Mouse (Mus musculus): ENCODE data around the gene Sptlc3. TPM values are rescaled to one million over a fixed set of nuclear protein-coding genes. Genes with fewer than 3 reads are reported as not detected.
A peak's percentile ranks its signal among the peaks of the same experiment; 100 is the strongest.

Gene Sptlc3
- total RNA-seq, 2 experiments from 2014 or later, result not detected

DNA sequence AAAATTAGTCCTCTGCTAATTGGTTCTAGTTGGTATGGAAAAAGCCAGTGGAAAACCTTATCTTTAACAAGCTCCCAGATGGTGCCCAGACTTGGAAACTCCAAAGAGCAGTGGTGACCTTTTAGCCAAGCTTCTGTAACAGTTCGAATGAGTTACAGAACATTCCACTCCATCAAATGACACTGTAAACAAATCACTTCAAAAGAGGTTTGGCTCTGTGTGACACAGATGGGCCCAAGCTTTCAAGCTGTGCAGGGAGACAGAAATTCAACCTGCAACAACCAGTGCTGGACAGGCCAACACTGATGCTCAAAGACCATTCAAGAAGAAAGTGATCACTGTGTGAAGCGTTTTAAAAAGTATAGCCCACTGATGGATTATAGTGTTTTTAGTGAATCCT is 144.1 kb downstream of the Sptlc3 start:
- no peak for DNase-seq

DNA sequence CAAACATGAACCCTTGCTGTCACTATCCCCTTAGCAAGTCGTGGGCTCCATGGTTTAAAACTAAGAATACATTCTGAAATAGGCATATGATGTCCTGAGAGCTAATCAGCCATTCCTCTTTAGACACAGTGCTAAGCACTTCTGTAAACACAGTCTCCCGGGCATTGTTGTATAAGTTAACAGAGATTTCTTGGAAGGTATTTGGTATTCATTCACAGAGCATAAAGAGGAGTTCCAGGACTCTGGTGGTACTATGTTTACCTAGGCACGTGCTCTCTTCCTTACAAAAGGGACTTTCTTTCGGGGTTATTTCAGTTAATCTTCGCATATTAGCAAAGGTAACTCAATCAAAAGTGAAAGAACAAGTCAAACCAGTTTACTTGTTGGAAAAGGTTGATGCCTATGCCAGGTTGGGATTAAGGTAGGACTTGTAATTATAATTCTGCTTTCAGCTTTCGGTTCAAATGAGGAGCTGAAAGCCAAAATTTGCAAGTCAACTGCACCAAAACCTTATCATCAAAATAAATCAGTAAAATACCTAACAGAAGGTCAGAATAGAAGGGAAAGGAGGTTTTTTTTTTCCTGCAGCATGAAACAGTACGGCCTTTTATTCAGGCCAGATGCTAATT is 148.2 kb downstream of the Sptlc3 start:
- DNase-seq, result no peak

DNA sequence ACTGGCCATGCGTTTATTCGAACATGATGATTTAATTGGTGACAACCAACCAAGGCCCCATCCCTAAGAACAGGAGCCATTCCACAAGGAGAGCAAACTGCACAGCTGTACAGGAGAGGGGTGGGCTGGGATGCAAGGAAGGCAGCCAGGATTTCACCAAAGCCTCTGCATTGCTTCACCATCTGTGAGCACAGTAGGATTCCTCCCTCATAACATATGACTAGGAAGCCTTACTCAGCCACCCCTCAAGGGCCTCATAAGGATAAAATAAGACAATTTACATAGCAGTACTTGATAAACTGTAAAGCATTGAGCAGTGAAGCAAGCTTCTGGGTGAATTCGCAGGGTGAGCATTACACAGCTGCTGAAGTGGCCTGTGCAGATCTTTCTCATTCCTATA is 155.8 kb downstream of the Sptlc3 start:
- DNase-seq, result no peak

DNA sequence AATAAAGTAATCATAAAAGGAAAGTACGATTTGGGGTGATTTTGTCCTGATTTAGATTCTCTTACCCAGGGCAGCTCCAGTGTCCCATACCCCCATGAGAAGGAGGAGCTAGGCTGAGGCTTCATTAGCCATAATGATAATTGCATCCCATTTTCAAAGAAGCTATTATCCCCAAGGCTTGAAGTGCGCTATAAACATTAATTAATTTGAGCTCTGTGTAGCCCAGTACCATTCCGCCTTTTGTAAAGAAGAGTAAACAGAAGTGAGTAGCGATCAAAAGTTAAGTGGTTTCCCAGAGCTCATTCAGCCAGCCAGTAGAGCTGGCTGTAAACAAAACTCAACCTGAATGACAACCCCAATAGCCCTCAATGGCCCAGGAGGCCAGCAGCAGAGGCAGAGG is 163.0 kb downstream of the Sptlc3 start:
- no peak for DNase-seq

DNA sequence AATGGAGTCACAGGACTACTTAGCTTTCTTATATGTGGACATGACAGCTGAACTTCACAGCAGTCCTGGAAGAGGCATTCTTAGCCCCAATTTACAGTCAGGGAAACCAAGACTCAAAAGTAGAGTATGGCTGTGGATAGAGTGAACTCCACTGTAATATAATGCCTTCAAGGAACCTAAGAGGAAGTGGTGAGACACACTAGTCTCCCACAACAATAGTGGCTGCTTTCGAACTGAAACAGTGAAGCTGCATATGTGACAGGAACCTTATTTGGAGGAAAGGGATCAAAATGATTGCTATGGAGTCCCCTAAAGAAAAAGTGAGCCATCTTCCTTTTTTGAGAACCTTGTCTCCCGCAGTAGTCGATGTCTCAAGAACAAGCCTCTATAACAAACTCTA is 178.1 kb downstream of the Sptlc3 start:
- no peak for DNase-seq

DNA sequence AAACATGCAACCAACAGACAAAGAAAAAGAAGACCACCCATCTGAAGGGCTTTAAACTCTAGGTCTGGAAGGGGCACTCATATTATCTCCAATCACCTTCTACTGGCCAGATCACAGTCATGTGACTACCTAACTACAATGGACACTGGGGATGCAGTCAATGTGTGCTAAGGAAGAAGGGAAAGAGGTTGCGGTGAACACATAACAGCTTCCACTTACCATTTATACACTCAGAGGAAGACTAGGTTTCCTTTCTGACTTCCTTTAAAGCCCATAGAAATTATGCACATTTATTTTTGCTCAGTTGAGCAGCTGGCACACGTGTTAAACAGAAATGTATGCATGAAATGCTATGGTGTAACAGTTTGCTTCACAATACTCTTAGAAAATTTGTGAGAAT is 178.7 kb downstream of the Sptlc3 start:
- no peak for DNase-seq

DNA sequence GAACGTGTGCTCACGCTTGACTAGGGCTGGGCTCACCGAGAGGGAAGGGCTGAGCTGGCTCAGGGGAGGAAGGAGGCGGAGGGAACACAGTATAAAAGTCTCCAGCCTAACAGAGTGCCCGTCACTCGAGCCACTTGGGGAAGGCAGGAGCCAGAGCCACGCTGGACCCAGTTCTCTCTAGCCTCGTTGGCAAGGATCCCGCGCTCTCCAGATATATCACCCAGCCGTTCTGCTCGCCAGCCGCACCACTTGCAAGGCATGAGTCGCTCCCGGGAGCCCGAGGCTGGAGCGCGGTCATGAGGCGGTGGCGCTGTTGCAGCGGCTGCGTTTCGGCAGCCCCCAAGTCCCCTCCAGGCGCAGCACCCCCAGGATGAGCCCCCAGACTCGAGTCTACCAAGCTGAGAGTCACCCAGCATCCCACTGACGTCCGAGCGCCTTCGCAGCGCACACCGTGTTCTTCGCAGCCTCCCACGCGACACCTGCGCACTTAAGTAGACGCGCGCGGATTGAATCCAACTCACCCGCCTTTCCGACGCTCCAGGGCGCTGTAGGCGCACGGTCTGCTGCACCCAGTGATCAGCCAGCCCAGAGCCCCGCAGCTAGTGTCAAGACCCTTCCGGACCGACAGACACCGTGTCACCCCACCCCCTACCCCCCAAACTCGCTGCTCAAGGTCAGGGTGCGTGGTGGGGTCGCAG is 183.5 kb downstream of the Sptlc3 start:
- DNase-seq, result peak; percentile 59

DNA sequence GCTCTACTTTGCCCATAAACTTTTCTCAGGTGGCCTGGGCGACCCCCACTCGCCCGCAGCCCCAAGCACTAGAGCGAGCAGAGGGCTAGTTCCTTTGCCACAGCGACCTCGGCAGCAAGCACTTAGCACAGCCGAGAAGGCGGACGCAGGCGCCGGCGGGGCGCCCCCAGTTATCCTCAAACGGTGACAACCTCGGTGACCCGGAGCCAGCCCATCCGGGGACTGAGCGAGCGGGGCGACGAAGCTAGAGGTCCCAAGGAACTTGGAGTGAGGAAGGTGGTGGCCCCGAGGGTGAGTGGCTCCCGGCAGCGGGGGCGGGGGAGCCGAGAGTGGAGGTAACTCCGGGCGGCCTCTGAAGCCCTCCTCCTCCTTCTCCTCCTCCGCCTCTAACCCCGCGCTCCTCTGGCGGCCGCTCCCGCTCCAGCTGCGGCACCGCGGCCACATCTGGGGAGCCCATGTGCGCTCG is 184.1 kb downstream of the Sptlc3 start, which contains the start of gene Ism1:
Ism1 (plus strand) TSS at position 370 of the 466 bp plus-strand sequence.
- peak; percentile 13 for DNase-seq

DNA sequence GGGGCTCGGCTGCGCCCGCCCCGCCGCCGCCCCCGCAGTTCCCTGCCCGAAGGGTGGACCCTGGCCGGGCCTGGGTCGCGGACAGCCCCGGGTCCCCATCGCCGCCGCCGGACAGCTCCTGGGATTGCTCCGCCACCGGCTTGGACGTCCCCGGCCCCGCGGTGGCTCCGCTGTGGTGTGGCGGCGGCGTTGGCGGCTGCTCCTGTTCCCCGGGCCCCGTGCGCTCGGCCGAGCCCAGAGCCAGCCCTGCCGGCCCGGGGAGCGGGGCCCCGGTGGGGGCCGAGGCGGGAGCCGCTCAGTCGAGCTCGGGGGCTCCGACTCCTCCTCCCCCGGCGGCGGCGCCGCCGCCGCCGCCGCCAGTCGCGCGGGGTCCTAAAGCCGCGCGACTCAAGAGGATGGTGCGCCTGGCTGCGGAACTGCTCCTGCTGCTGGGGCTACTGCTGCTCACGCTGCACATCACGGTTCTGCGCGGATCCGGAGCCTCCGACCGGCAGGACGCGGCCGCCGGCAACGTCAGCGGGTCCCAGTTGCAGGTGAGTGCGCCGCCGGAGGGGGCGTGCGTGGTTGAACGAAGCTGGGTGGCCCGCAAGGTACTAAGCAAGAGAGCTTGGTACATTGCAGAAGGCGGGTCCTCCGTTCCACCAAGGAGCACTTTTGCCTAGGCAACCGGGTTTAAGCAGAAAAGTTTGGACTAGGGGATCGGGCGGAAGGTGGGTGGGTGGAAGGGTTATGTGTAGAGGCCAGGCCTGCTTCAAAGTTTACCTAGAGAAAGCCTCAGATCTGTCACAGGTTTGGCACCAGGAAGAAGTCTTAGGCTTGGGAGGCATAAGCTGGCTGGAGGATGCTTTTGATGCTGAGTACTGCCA is 184.8 kb downstream of the Sptlc3 start:
- DNase-seq, result peak; percentile 13

DNA sequence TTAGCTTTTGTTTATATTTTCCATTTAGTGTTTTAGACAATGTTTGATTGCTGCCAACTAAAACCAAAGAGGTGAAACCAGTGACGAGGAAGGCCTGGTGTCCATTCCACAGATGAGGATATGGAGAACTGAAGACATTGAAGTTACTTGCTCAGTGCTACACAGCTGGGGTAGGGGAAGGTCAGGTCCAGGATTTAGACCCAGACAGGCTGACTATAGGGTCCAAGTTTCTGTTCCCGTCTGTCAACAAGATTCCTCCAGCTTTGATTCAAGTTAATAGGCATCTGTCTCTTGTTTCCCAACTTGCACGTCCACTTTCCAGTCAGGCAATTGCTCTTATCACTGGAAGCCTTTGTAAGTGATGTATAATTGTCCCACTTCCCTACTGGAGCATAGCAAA is 188.8 kb downstream of the Sptlc3 start:
- DNase-seq, result no peak

Other genes with a start within 250 kb of the Sptlc3 start
- gene Ism1, start 184.3 kb downstream of the Sptlc3 start, total RNA-seq (2021), result under 1 TPM; 0.59 to 0.99 TPM

Measured in gastrocnemius, postnatal 25 days (tissue).